Mouse (Mus musculus): ENCODE data around the gene Prss57.

The Prss57 gene

GRCm38 (mm10) chr10:79790861-79791260 is at the start of gene Prss57:
Prss57 (minus strand) TSS chr10:79790961.
- DNase-seq (ENCODE audit: low spot score in 2 of 2) = no peak

- DNase-seq (ENCODE audit: low spot score in 2 of 2) = no peak
Observed at GRCm38 (mm10) chr10:79840091-79840490, 49.3 kb upstream of the Prss57 start.

GRCm38 (mm10) chr10:79838151-79838550 is 47.4 kb upstream of the Prss57 start:
- no peak for DNase-seq (ENCODE audit: low spot score in 2 of 2)

DNA sequence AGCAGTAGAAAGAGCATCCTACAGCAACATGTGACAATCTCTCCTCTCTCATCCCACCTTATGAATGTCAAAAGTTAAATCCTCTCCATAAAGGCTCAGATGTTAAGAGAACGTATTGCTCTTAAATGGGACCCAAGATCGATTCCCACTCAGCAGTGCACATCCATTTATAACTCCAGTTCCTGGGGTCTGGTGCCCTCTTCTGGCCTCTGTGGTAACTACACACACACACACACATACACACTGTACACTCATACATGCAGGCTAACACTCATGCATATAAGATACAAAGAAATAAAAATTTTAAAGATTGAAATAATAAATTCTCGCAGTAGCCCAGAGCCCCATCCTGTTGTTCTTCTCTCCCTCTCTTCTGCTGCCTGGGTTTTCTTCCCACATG is 46.2 kb upstream of the Prss57 start:
- no peak for DNase-seq (ENCODE audit: low spot score in 2 of 2)

GRCm38 (mm10) chr10:79834769-79835398 is 44.1 kb upstream of the Prss57 start:
- DNase-seq (ENCODE audit: low spot score in 2 of 2) = peak; percentile 51 to 68

GRCm38 (mm10) chr10:79832786-79833181 is 42.0 kb upstream of the Prss57 start:
- no peak for DNase-seq (ENCODE audit: low spot score in 2 of 2)

GRCm38 (mm10) chr10:79832026-79832785 is 41.4 kb upstream of the Prss57 start:
- no peak for DNase-seq (ENCODE audit: low spot score in 2 of 2)

GRCm38 (mm10) chr10:79831583-79831982 is 40.8 kb upstream of the Prss57 start:
- no peak for DNase-seq (ENCODE audit: low spot score in 2 of 2)

DNA sequence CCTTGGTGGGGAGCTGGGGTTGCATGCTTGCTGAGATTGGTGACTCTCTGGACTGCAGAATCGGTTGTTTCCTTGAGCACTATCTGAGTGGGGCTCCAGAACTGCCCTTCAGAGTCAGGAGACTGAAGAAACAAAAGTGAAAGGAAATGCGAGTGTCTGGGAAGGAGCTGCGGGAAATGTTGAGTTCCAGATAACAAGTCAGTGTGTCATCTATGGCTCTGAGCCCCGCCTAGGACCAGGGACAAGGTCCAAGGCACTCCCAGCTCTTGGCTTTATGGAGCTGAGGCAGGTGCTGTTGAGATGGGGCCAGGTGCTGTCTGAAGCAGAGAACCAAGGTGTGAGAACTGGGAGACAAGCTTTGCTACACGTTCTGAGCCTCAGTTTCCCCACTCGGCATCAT is 33.7 kb upstream of the Prss57 start:
- DNase-seq (ENCODE audit: low spot score in 2 of 2) = no peak

- DNase-seq (ENCODE audit: low spot score in 2 of 2) = no peak
Observed at GRCm38 (mm10) chr10:79823011-79823410, 32.2 kb upstream of the Prss57 start.

GRCm38 (mm10) chr10:79822372-79822771 is 31.6 kb upstream of the Prss57 start:
- no peak for DNase-seq (ENCODE audit: low spot score in 2 of 2)

GRCm38 (mm10) chr10:79821731-79822130 is 31.0 kb upstream of the Prss57 start:
- DNase-seq (ENCODE audit: low spot score in 2 of 2) = no peak

DNA sequence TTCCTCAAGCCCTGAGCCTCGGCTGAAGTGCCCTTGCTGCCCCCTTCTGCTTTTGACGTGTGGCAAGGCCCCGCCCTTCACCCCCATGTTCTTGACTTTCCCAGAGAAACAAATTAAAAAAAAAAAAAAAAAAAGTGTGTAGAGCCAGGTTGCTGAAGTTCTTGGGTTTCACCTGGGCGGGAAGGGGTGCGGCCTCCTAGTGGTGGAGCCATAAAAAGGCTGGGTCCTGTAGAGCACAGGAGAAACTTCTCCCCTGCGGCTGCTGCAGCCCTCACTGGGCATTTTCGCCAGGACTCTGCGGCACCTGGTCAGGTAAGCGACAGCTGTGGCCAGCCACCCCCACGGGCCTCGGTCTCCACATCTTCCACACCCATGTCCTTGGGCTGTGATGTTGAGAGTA is 30.0 kb upstream of the Prss57 start, which contains the start of gene Misp:
TSS of gene Misp (plus strand) at position 208 of the 400 bp plus-strand sequence.
- DNase-seq (ENCODE audit: low spot score in 2 of 2) = no peak

- DNase-seq (ENCODE audit: low spot score in 2 of 2) = no peak
Observed at GRCm38 (mm10) chr10:79820277-79820676, 29.5 kb upstream of the Prss57 start.

GRCm38 (mm10) chr10:79819606-79820005 is 28.8 kb upstream of the Prss57 start:
- DNase-seq (ENCODE audit: low spot score in 2 of 2) = no peak

- DNase-seq (ENCODE audit: low spot score in 2 of 2) = no peak
Observed at GRCm38 (mm10) chr10:79818225-79818624, 27.5 kb upstream of the Prss57 start.

- no peak for DNase-seq (ENCODE audit: low spot score in 2 of 2)
Observed at GRCm38 (mm10) chr10:79817111-79817510, 26.4 kb upstream of the Prss57 start.

DNA sequence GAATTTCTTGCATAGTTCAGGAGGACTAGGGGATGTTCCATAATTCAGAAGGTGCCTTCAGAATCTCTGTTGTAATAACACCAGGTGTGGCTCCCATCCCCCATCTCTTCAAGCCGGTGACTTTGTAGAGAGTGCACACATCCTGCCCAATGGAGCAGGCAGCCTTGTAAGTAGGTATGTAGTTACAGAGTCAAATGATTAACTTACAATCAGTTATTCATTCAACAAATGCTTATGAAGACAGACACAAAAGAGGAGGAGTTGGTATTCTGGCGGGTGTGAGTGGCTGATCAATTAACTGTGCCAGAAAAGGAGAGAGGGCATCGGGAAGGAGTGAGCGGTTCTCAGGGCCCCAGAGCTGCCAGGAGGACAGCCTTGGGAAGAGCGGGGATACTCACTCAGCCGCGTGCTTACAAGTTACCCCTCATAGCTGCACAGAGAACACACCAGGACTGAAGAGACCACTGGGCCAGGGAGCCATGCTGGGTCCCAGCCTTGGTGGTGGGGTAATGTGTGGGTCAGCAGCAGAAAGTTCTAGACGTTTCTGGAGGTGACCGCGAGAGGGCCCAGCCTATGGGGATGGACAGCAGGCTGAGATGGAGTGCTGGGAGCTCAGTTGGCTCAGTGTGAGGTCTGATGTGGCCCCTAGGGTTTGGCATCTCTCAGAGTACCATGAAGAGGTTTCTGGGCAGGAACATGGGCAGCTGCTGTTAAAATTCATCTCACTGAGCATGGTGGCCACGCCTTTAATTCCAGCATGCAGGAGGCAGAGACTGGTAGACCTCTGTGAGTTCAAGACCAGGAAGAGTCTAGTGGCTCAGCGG is 25.1 kb upstream of the Prss57 start:
- DNase-seq (ENCODE audit: low spot score in 2 of 2) = no peak

GRCm38 (mm10) chr10:79814271-79814842 is 23.6 kb upstream of the Prss57 start:
- no peak for DNase-seq (ENCODE audit: low spot score in 2 of 2)

- DNase-seq (ENCODE audit: low spot score in 2 of 2) = peak; percentile 83 to 89
Observed at GRCm38 (mm10) chr10:79811736-79812637, 21.2 kb upstream of the Prss57 start.

DNA sequence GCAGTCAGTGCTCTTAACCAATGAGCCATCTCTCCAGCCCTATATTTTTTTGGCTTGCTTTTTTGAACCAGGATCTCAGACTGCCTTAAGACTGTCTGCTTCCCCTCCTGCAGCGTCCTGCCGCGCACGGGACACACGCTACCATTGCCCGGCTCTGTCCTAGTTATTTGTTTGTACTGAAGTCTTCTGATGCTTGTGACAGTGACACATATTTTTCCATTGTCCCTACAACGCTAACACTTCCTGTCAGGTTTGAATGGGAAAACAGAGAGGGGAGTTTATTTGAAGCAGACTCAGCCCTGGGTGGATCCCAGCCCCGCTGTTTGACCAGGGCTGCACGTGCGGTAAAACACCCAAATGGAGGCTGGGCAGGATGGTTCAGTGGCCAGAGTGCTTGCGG is 18.0 kb upstream of the Prss57 start:
- no peak for DNase-seq (ENCODE audit: low spot score in 2 of 2)

Measured in frontal cortex, postnatal 25 days (tissue).